Mouse (Mus musculus): ENCODE measurements at regions not wholly inside any gene's neighbourhood (a gene's known extent, or its start where the extent isn't known, plus 50 kb on each side); places are given as distances from the start of the nearest gene placed in this dataset.

DNA sequence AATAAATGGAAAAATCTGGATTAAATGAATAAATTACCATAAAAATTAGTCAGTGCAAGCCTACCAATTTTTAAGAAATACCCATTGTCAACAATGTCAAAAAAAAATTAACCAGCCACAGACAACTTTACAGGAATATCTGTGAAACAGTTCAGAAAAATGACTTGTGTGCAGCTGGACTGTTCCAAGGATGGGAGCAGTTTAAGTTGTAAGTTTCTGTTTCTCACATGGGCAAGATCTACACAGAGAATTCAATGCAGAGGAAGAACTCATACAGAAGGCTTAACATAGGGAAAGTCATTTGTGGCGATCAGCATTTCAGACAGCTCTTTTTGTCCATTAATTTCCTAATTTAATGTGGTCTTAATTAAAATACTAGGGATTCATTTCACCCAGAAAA, 71.9 kb upstream of the Tdrd3 start:
- TF ChIP-seq CTCF (conservative IDR thresholded peaks at IDR 0.05; ENCODE audit: low read length) (no peak), POU5F1 (IDR thresholded peaks at IDR 0.05; ENCODE audit: borderline replicate concordance, low read length) (no peak)

Measured in E14TG2a.4 (cell line).